Mouse (Mus musculus) limb, embryonic 14.5 days (tissue): ENCODE data around the gene Amigo2. TPM values are rescaled to one million over a fixed set of nuclear protein-coding genes. Genes with fewer than 3 reads are reported as not detected.

Experiments used
- ATAC-seq: fragments of 200-750 bp; cut with Nextera tagmentation; 2 replicates; pipeline ENCODE4 v1.8.0; 2017; ENCODE audit warnings: low read depth, moderate number of reproducible peaks, moderate TSS enrichment; ENCODE audit not compliant: low FRiP score
- DNase-seq: peaks from one replicate; pipeline ENCODE4 v3.0.0-alpha.2; 2015; ENCODE audit warnings: low spot score
- H3K27ac ChIP-seq: fragments of 300-500 bp; sonication (generic); replicated peaks from 2 replicates; pipeline ENCODE4 v1.5.1; 2014; ENCODE audit warnings: low read depth, mild to moderate bottlenecking, low read length, moderate library complexity, mixed read lengths
- H3K27me3 ChIP-seq: fragments of 300-500 bp; sonication (generic); 2 replicates; pipeline ENCODE4 v1.6.1; 2014; ENCODE audit warnings: low read length, mixed read lengths; ENCODE audit not compliant: control insufficient read depth, insufficient read depth
- H3K36me3 ChIP-seq: fragments of 300-500 bp; sonication (generic); 2 replicates; pipeline ENCODE4 v1.6.1; 2014; ENCODE audit warnings: mild to moderate bottlenecking, low read length, moderate library complexity, mixed read lengths; ENCODE audit not compliant: control insufficient read depth, insufficient read depth
- H3K4me1 ChIP-seq: fragments of 300-500 bp; sonication (generic); 2 replicates; pipeline ENCODE4 v1.6.1; 2014; ENCODE audit warnings: antibody characterized with exemption, low read length, mixed read lengths; ENCODE audit not compliant: control insufficient read depth, insufficient read depth
- H3K4me2 ChIP-seq: fragments of 300-500 bp; sonication (generic); replicated peaks from 2 replicates; pipeline ENCODE4 v1.6.1; 2014; ENCODE audit warnings: low read depth, mild to moderate bottlenecking, low read length, moderate library complexity; ENCODE audit not compliant: severe bottlenecking
- H3K4me3 ChIP-seq: fragments of 300-500 bp; sonication (generic); replicated peaks from 2 replicates; pipeline ENCODE4 v1.5.1; 2014; ENCODE audit warnings: low read length
- H3K9ac ChIP-seq: fragments of 300-500 bp; sonication (generic); 2 replicates; pipeline ENCODE4 v1.6.1; 2014; ENCODE audit warnings: mild to moderate bottlenecking, low read depth, low read length, moderate library complexity; ENCODE audit not compliant: severe bottlenecking
- H3K9me3 ChIP-seq: fragments of 300-500 bp; sonication (generic); 2 replicates; pipeline ENCODE4 v1.6.1; 2016; ENCODE audit warnings: low read length; ENCODE audit not compliant: control insufficient read depth
- POLR2A ChIP-seq: fragments of 200-500 bp; IDR thresholded peaks from 2 replicates; pipeline ENCODE4 v1.8.0; 2012; ENCODE audit warnings: inconsistent platforms, mild to moderate bottlenecking, moderate library complexity, borderline replicate concordance; ENCODE audit not compliant: insufficient read depth, insufficient read length; ENCODE audit errors: extremely low read depth
- WGBS: fragments of 180-500 bp; shearing (Covaris S2); extraction: QIAGEN DNeasy Blood & Tissue Kit; methylation state at CpG from one replicate; pipeline ENCODE4 v1.1.7; 2014; 5-methylcytosine and 5-hydroxymethylcytosine counted together
- polyA plus RNA-seq, 2 experiments: library from polyadenylated mRNA; depleted of rRNA in 1 of 2; stranded (reverse) in 1 of 2; unstranded in 1 of 2; fragments of >200 nt; fragmentation: Nextera tagmentation in 1 of 2; extraction: Ambion mirVana in 1 of 2; gene quantifications; 2 replicates each; pipeline versions ENCODE4 v1.2.1 to v1.2.3; 2012 to 2014

Gene Amigo2
- polyA plus RNA-seq, 2 experiments = 3.9 to 5.6 TPM

- H3K4me3 ChIP-seq = no peak overlapping the region
- no peak overlapping the region for H3K4me2 ChIP-seq
- no peaks in the 10 kb centered on the region for H3K27me3 ChIP-seq
- whole genome bisulfite sequencing = 52% methylated on average over 8 of the region's 8 CpGs
- no peak overlapping the region for H3K27ac ChIP-seq
- no peak for TF ChIP-seq POLR2A
- DNase-seq = peak; percentile 67
- H3K4me1 ChIP-seq = peaks cover 15% of the 10 kb centered on the region
- no peaks in the 10 kb centered on the region for H3K36me3 ChIP-seq
- H3K9me3 ChIP-seq = no peaks in the 10 kb centered on the region
- peak; percentile 63 for ATAC-seq
- no peak overlapping the region for H3K9ac ChIP-seq
Observed at GRCm38 (mm10) chr15:97257206-97257775, 10.2 kb upstream of the Amigo2 start.

GRCm38 (mm10) chr15:97256411-97256810 is 9.3 kb upstream of the Amigo2 start:
- peaks cover 15% of the 10 kb centered on the region for H3K4me1 ChIP-seq
- DNase-seq (no peak), ATAC-seq (no peak)
- no peak for TF ChIP-seq POLR2A
- no peak overlapping the region for H3K4me3 ChIP-seq
- no peaks in the 10 kb centered on the region for H3K27me3 ChIP-seq
- no peaks in the 10 kb centered on the region for H3K9me3 ChIP-seq
- H3K27ac ChIP-seq = no peak overlapping the region
- H3K36me3 ChIP-seq = no peaks in the 10 kb centered on the region
- 88% methylated on average over 11 of the region's 11 CpGs for WGBS
- no peak overlapping the region for H3K9ac ChIP-seq
- no peak overlapping the region for H3K4me2 ChIP-seq

- Histone ChIP-seq H3K27me3 (no peaks in the 10 kb centered on the region), H3K4me2 (no peak overlapping the region), H3K4me3 (no peak overlapping the region), H3K27ac (no peak overlapping the region), H3K36me3 (no peaks in the 10 kb centered on the region), H3K9ac (no peak overlapping the region), H3K9me3 (no peaks in the 10 kb centered on the region), H3K4me1 (peaks cover 15% of the 10 kb centered on the region)
- DNase-seq (no peak), ATAC-seq (no peak)
- WGBS = 91% methylated on average over 3 of the region's 3 CpGs
- no peak for TF ChIP-seq POLR2A
Observed at GRCm38 (mm10) chr15:97255800-97256199, 8.7 kb upstream of the Amigo2 start.

GRCm38 (mm10) chr15:97254375-97254774 is 7.3 kb upstream of the Amigo2 start:
- H3K9me3 ChIP-seq = no peaks in the 10 kb centered on the region
- H3K4me2 ChIP-seq = no peak overlapping the region
- ATAC-seq = no peak
- DNase-seq = no peak
- no peaks in the 10 kb centered on the region for H3K36me3 ChIP-seq
- 93% methylated on average over 4 of the region's 4 CpGs for WGBS
- H3K27me3 ChIP-seq = no peaks in the 10 kb centered on the region
- H3K4me3 ChIP-seq = no peak overlapping the region
- no peak for TF ChIP-seq POLR2A
- no peak overlapping the region for H3K9ac ChIP-seq
- H3K27ac ChIP-seq = no peak overlapping the region
- peaks cover 15% of the 10 kb centered on the region for H3K4me1 ChIP-seq

- DNase-seq = no peak
- H3K9ac ChIP-seq = no peak overlapping the region
- H3K4me2 ChIP-seq = no peak overlapping the region
- peaks cover 6% of the 10 kb centered on the region for H3K4me1 ChIP-seq
- WGBS = 67% methylated on average over 8 of the region's 8 CpGs
- no peak overlapping the region for H3K4me3 ChIP-seq
- H3K27ac ChIP-seq = no peak overlapping the region
- TF ChIP-seq POLR2A = no peak
- ATAC-seq = no peak
- no peaks in the 10 kb centered on the region for H3K36me3 ChIP-seq
- H3K9me3 ChIP-seq = no peaks in the 10 kb centered on the region
- no peaks in the 10 kb centered on the region for H3K27me3 ChIP-seq
Observed at GRCm38 (mm10) chr15:97252493-97253034, 5.5 kb upstream of the Amigo2 start.
